Mouse (Mus musculus) kidney, embryonic 16.5 days (tissue): Measurements from ENCODE around the gene BC035947. TPM values are rescaled to one million over a fixed set of nuclear protein-coding genes. Genes with fewer than 3 reads are reported as not detected.
"Not testable (repeated sequence)": the region's sequence is repeated elsewhere in the genome, so short reads cannot be mapped to it uniquely, and the experiment has no call there.

Source experiments
- ATAC-seq: fragments of 200-750 bp; cut with Nextera tagmentation; 2 replicates; pipeline ENCODE4 v1.8.0; 2017; ENCODE audit warnings: moderate TSS enrichment; ENCODE audit not compliant: low FRiP score, low TSS enrichment
- H3K27ac ChIP-seq: fragments of 300-500 bp; sonication (generic); 2 replicates; pipeline ENCODE4 v1.5.1; 2014; ENCODE audit warnings: low read length
- H3K27me3 ChIP-seq: fragments of 300-500 bp; sonication (generic); 2 replicates; pipeline ENCODE4 v1.6.1; 2014; ENCODE audit warnings: low read length, control low read depth, mixed read lengths; ENCODE audit not compliant: insufficient read depth
- H3K36me3 ChIP-seq: fragments of 300-500 bp; sonication (generic); 2 replicates; pipeline ENCODE4 v1.6.1; 2014; ENCODE audit warnings: low read length, control low read depth, mixed read lengths; ENCODE audit not compliant: insufficient read depth
- H3K4me1 ChIP-seq: fragments of 300-500 bp; sonication (generic); 2 replicates; pipeline ENCODE4 v1.6.1; 2014; ENCODE audit warnings: low read length, control low read depth, mixed read lengths; ENCODE audit not compliant: insufficient read depth
- H3K4me2 ChIP-seq: fragments of 300-500 bp; sonication (generic); replicated peaks from 2 replicates; pipeline ENCODE4 v1.6.1; 2014; ENCODE audit warnings: low read depth, low read length
- H3K4me3 ChIP-seq: fragments of 300-500 bp; sonication (generic); 2 replicates; pipeline ENCODE4 v1.5.1; 2014; ENCODE audit warnings: mild to moderate bottlenecking, low read length
- H3K9ac ChIP-seq: fragments of 300-500 bp; sonication (generic); replicated peaks from 2 replicates; pipeline ENCODE4 v1.6.1; 2014; ENCODE audit warnings: low read length
- H3K9me3 ChIP-seq: fragments of 300-500 bp; sonication (generic); 2 replicates; pipeline ENCODE4 v1.6.1; 2016; ENCODE audit warnings: low read length, control low read depth
- WGBS: fragments of 180-500 bp; shearing (Covaris S2); extraction: QIAGEN DNeasy Blood & Tissue Kit; methylation state at CpG from one replicate; pipeline ENCODE4 v1.1.7; 2014; 5-methylcytosine and 5-hydroxymethylcytosine counted together
- polyA plus RNA-seq: library from polyadenylated mRNA; unstranded; fragments of >200 nt; fragmentation: Nextera tagmentation; extraction: Ambion mirVana; gene quantifications from 2 replicates; pipeline ENCODE4 v1.2.1, GENCODE M21; 2015

Gene BC035947
- 1.5 and 1.8 TPM in 2 replicates for polyA plus RNA-seq

DNA sequence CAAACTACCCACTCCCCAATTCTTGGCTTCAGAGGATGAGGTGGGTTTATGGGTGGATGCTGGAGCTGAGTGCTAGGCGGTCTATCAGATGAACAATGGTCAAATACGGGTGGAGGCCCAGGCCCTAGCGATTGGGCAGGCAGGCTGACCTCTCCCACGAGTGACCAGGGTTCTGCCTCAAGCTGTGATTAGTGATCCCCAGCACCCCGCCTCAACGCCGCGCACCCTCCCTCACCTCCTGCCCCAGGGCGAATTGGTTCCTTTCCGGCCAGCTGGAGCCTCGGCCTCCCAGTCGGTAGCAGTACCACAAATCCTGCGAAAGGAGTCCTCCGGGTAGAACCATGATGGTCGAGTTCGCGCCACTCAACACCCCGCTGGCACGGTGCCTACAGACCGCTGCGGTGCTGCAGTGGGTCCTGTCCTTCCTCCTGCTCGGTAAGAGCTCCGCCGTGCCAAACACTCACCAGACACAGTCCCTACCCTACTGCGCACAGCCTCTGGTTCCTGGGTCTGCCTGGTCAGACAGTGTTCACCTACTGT, at the start of gene BC035947:
BC035947 (minus strand) TSS at position 538 of the 540 bp plus-strand sequence.
- H3K27me3 ChIP-seq = no peaks in the 10 kb centered on the region; the same call in 1 of the 2 replicates
- 0 out of 2 replicates have a peak within 1 kb of the TSS, but pooled peaks have one; percentile 31 for H3K9ac ChIP-seq
- H3K4me2 ChIP-seq = peak within 1 kb of the TSS; percentile 55
- 4% methylated on average over 25 of the region's 25 CpGs for WGBS
- no peak within 1 kb of the TSS for H3K27ac ChIP-seq
- ATAC-seq = peak; percentile 69
- no peaks in the 10 kb centered on the region for H3K9me3 ChIP-seq
- H3K36me3 ChIP-seq = no peaks in the 10 kb centered on the region
- no peaks in the 10 kb centered on the region; the same call in 1 of the 2 replicates for H3K4me1 ChIP-seq
- H3K4me3 ChIP-seq = peak within 1 kb of the TSS; percentile 23

DNA sequence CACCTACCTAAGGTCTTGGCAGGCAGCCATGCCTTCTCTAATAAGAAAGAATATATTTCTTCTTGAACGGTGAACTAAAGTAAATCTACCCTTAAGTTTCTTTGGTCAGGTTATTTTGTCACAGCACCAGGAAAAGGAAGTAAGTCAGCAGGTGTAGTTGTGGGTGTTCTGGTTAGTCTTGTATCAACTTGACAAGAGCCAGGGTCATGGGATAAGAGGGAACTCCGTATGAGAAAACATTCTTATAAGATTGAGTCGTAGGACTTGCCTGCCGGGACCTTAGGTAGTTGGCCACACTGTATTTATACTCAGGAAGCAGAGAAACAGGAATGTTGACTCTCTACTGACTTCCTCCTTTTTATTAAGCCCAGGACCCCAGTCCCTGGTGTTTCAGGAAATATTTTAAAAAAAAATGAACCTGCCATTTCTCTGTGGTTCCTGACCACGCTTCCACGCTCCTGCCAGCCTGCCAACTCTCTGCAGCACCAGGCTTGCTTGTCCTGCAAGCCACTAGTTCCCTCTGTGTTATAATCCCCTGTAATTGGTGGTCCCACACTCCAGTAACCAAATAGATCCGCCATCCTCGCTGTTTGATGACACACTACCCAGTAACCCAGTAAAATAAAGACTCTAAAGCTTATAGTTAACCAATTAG, 42.2 kb upstream of the BC035947 start:
- 66% methylated on average over 8 of the region's 8 CpGs for whole genome bisulfite sequencing
- Histone ChIP-seq H3K27me3 (no peaks in the 10 kb centered on the region), H3K27ac (no peak overlapping the region), H3K36me3 (no peaks in the 10 kb centered on the region), H3K9me3 (no peaks in the 10 kb centered on the region), H3K4me2 (no peak overlapping the region), H3K4me3 (no peak overlapping the region), H3K4me1 (no peaks in the 10 kb centered on the region), H3K9ac (no peak overlapping the region)
- ATAC-seq = no peak

DNA sequence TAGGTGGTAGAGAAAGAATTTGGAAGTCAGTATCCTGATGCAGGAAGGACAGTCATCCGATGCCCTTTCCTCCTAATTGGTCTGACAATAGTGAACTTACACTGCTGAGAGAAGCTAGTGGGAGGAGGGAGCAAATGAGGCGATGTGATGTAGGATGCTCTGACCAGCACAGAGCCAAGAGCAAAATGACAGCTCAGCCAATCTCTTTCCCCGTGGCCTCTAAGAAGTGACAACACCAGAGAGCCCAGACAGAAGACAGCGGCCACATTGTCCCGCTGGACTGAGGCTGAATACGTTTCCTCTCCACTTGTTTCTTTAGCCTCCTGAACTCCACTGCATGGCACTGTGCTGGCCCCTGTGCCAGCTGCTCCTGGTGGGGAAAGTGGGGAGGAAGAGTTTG, 37.0 kb upstream of the BC035947 start:
- no peak overlapping the region for H3K9ac ChIP-seq
- no peak overlapping the region for H3K27ac ChIP-seq
- no peaks in the 10 kb centered on the region for H3K36me3 ChIP-seq
- no peaks in the 10 kb centered on the region for H3K27me3 ChIP-seq
- H3K4me1 ChIP-seq = no peaks in the 10 kb centered on the region
- no peak overlapping the region for H3K4me2 ChIP-seq
- no peak overlapping the region for H3K4me3 ChIP-seq
- WGBS = 46% methylated on average over 6 of the region's 6 CpGs
- no peak for ATAC-seq
- H3K9me3 ChIP-seq = no peaks in the 10 kb centered on the region

DNA sequence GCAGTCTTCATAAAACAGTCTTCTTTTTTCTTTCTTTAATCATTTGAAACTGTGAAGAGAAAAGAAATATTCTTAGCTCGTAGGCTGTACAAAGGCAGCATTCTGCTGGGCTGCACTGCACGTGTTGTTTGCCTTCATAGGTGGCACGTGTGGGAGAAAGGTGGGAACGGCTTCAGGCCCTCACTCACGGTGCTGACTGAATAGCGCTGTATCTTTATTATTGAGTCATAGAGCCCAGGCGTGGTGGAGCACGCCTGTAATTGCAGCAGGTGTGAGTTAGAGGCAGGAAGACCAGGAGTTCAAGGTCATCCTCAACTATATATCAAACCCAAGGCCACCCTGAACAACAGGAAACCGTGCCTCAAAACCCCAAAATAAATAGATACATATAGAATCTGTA, 34.3 kb upstream of the BC035947 start:
- Histone ChIP-seq H3K4me3 (no peak overlapping the region), H3K27ac (no peak overlapping the region), H3K27me3 (no peaks in the 10 kb centered on the region), H3K9me3 (no peaks in the 10 kb centered on the region), H3K9ac (no peak overlapping the region), H3K4me1 (no peaks in the 10 kb centered on the region), H3K4me2 (no peak overlapping the region), H3K36me3 (no peaks in the 10 kb centered on the region)
- 70% methylated on average over 9 of the region's 9 CpGs for WGBS
- ATAC-seq = no peak

DNA sequence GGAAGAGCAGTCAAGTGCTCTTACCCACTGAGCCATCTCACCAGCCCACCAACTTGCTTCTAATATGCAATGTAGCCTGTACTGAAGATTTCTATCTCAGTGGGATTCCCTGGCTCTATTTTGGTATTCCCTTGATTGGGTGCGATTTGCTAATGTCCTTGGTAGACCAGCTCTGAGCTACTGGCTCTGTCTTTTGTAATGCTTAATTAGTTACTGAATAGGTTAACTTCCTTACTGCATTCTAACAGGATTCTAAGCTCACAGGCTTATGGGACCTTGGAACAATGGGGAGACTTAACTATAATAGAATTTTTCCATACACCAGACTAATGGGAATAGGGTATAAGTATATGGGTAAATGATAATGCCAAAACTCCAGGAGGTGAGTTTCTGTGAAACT, 31.7 kb upstream of the BC035947 start:
- H3K36me3 ChIP-seq, ATAC-seq, H3K4me3 ChIP-seq, H3K4me1 ChIP-seq, H3K27ac ChIP-seq, H3K9ac ChIP-seq, H3K27me3 ChIP-seq, H3K9me3 ChIP-seq, H3K4me2 ChIP-seq: not testable (repeated sequence)
- 93% methylated on average over 1 of the region's 1 CpGs for WGBS

DNA sequence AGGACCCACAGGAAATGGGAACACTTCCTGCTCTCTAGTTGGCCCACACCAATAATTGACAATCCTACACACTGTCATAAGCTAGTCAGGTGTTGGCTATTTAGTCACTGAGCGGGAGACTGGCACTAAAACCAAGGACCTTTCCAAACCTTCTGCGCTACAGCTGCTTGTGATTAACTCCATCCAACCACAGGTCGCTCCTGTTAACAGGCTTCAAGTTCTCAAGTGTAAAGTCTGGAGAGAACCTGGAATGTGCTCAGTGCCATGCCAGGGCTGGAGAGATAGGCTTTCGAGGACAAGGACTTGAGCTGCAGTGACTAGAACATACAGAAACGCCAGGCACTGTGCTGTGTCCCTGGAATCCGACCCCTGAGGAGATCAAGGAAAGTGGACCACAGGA, 27.2 kb upstream of the BC035947 start:
- WGBS = 74% methylated on average over 6 of the region's 6 CpGs
- Histone ChIP-seq H3K36me3 (no peaks in the 10 kb centered on the region), H3K4me3 (no peak overlapping the region), H3K4me1 (0 out of 2 replicates have a peak, but pooled peaks cover 2% of the 10 kb centered on the region), H3K4me2 (no peak overlapping the region), H3K27me3 (no peaks in the 10 kb centered on the region), H3K9me3 (no peaks in the 10 kb centered on the region), H3K9ac (no peak overlapping the region), H3K27ac (no peak overlapping the region)
- ATAC-seq = no peak

DNA sequence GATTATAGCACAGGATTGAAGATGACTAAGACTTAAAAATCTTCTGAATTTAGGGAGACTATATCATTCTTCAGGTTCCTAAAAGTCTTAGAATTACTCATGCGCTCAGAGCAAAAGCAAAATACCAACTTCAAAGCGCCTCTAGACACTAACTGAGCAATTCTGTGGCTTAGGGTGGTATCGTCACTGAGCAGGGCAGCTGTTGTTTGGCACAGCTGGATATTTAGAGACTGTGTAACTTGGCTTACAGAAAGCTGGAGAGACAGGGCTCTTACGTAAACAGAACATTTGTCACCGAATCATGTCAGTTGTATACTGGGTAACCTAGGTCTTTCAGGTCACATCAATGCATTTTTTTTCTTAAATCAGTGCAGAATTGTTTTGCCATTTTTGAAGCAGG, 26.4 kb upstream of the BC035947 start:
- H3K9me3 ChIP-seq = no peaks in the 10 kb centered on the region
- 0 out of 2 replicates have a peak, but pooled peaks cover 2% of the 10 kb centered on the region for H3K4me1 ChIP-seq
- H3K27ac ChIP-seq = no peak overlapping the region
- no peaks in the 10 kb centered on the region for H3K36me3 ChIP-seq
- H3K27me3 ChIP-seq = no peaks in the 10 kb centered on the region
- no peak overlapping the region for H3K4me2 ChIP-seq
- no peak for ATAC-seq
- H3K9ac ChIP-seq = no peak overlapping the region
- no peak overlapping the region for H3K4me3 ChIP-seq
- 55% methylated on average over 5 of the region's 5 CpGs for WGBS

DNA sequence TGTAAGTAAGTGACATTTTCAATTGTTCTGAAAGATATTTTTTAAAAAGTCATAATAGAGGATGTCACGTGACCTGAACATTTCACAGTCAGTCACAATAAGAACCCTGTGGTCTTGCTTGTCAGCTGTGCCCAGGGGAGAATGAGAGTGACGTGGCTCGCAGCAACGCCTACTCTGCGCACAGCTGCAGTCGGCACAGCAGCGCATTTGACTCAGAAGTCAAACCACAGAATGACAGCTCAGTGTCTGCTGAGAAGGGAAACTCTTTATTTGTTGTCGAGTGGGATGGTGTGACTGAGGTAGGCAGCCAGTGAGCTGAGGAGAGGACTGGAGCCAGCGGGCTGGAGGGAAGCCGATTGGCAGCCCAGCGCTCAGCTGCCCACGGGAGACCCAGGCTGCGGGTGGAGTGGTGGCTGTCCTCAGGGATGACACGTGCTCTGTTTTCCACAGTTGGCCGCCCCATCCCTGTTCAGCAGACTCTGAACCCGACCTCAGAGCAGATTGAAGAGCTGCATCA, 25.6 kb upstream of the BC035947 start:
- WGBS = 39% methylated on average over 16 of the region's 16 CpGs
- H3K9me3 ChIP-seq = no peaks in the 10 kb centered on the region
- H3K36me3 ChIP-seq = no peaks in the 10 kb centered on the region
- 0 out of 2 replicates have a peak, but pooled peaks cover 2% of the 10 kb centered on the region for H3K4me1 ChIP-seq
- no peaks in the 10 kb centered on the region for H3K27me3 ChIP-seq
- peak overlapping the region; percentile 56 for H3K4me2 ChIP-seq
- H3K27ac ChIP-seq = no peak overlapping the region
- H3K4me3 ChIP-seq = peak overlapping the region; percentile 31
- ATAC-seq = peak; percentile 82
- H3K9ac ChIP-seq = peak overlapping the region; percentile 49; the same call in 1 of the 2 replicates

DNA sequence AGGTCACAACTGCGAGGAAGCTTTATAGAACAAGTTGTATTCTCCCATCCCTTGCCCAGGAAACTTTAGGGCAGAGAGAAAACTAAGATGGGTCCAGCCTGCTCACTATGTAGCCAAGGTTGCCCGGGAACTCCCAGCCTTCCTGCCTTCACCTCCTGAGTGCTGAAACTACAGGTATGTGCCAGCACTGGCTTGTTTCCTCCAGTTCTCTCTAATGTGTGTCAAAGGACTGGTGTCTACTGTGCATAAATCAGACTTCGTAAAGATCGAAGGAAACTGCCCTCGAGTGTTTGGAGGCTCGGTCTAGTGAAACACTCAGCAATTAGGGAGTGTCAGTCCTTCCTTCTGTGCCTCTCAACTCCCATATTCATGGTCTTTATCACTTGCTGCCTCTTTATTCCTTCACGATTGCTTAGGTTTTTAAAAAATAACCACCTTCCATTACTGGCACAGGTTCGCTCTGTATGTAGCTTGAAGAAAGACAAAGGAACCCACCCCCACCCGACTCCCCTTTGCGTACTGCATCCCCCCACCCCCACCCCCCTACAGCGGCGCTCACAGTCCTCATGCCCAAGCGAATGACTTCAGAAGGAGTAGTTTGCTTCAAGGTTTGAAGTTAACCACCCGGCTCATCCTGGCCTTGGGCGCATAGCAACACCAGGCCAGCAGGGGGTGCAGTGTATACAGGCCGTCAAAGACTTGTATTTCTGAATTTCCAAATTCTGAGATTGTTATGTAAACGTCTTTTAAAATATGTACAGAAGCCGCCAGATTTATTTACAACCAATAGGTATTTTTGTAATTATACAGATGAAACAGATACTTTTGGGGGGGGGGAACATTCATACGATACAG, 24.6 kb upstream of the BC035947 start:
- 0 out of 2 replicates have a peak overlapping the region, but pooled peaks have one; percentile 8 for H3K4me3 ChIP-seq
- no peaks in the 10 kb centered on the region for H3K36me3 ChIP-seq
- 0 out of 2 replicates have a peak, but pooled peaks cover 2% of the 10 kb centered on the region for H3K4me1 ChIP-seq
- ATAC-seq = peak; percentile 73; the same call in 1 of the 2 replicates
- no peaks in the 10 kb centered on the region for H3K27me3 ChIP-seq
- peak overlapping the region; percentile 56 for H3K4me2 ChIP-seq
- no peaks in the 10 kb centered on the region for H3K9me3 ChIP-seq
- H3K27ac ChIP-seq = no peak overlapping the region
- 22% methylated on average over 19 of the region's 19 CpGs for WGBS
- no peak overlapping the region for H3K9ac ChIP-seq
